Mouse (Mus musculus) embryonic fibroblast, embryonic 13.5 days (primary cell): ENCODE results near the gene Ggcx.
"Not testable (repeated sequence)": the region's sequence is repeated elsewhere in the genome, so short reads cannot be mapped to it uniquely, and the experiment has no call there.

ENCODE experiments used
- CTCF ChIP-seq: IDR thresholded peaks from 2 replicates; pipeline ENCODE4 v1.5.1; 2011; ENCODE audit warnings: mild to moderate bottlenecking, control low read depth, low read length, moderate library complexity, borderline replicate concordance; ENCODE audit not compliant: insufficient read depth
- POLR2A ChIP-seq: IDR thresholded peaks from 2 replicates; pipeline ENCODE4 v1.6.1; 2011; ENCODE audit warnings: low read depth, mild to moderate bottlenecking, control low read depth, low read length, moderate library complexity

DNA sequence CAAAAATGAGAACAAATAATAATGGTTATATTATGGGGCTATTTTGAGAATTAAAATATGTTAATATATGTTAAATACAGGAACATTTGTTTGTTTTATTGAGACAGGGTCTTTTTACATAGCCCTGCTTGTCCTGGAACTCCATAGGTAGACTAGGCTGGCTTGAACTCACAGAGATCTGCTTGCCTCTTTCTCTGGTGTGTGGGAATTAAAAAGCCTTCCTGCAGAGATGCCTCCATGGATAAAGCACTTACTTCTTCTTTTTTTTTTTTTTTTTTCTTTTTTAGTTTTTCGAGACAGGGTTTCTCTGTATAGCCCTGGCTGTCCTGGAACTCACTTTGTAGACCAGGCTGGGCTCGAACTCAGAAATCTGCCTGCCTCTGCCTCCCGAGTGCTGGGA lies 64.6 kb downstream of the Ggcx start:
- not testable (repeated sequence) for TF ChIP-seq CTCF, POLR2A
